Mouse (Mus musculus): Measurements from ENCODE around the gene Prelid3b.

GRCm38 (mm10) chr2:174517141-174518079, 44.5 kb upstream of the Prelid3b start:
- no peak for TF ChIP-seq CTCF (IDR thresholded peaks at IDR 0.05; ENCODE audit: borderline replicate concordance, insufficient read depth, low read depth, low read length)
- TF ChIP-seq POLR2A (IDR thresholded peaks at IDR 0.05; ENCODE audit: borderline replicate concordance, insufficient read depth, low read length): no peak
